Mouse (Mus musculus): ENCODE measurements around the gene Prickle4. TPM values are rescaled to one million over a fixed set of nuclear protein-coding genes. Genes with fewer than 3 reads are reported as not detected.
"Not testable (repeated sequence)": the region's sequence is repeated elsewhere in the genome, so short reads cannot be mapped to it uniquely, and the experiment has no call there.

The Prickle4 gene
- polyA plus RNA-seq, 1 experiment from 2014 or later: not detected

GRCm38 (mm10) chr17:47658741-47659243, 35.7 kb downstream of the Prickle4 start:
- Histone ChIP-seq H3K9me3 (replicated peaks) (no peaks in the 10 kb centered on the region), H3K4me2 (no peak overlapping the region), H3K4me1 (replicated peaks) (0 out of 2 replicates have a peak, but pooled peaks cover 6% of the 10 kb centered on the region), H3K4me3 (replicated peaks) (no peak overlapping the region), H3K9ac (no peak overlapping the region), H3K27ac (no peak overlapping the region), H3K27me3 (no peaks in the 10 kb centered on the region), H3K36me3 (peaks cover 8% of the 10 kb centered on the region)
- WGBS (ENCODE audit: insufficient replicate concordance): 47% methylated on average over 3 of the region's 3 CpGs
- DNase-seq (no peak), ATAC-seq (ENCODE audit: low read depth) (no peak)

GRCm38 (mm10) chr17:47657901-47658300, 36.6 kb downstream of the Prickle4 start:
- no peaks in the 10 kb centered on the region for H3K27me3 ChIP-seq
- 0 out of 2 replicates have a peak, but pooled peaks cover 6% of the 10 kb centered on the region for H3K4me1 ChIP-seq (replicated peaks)
- no peak overlapping the region for H3K9ac ChIP-seq
- DNase-seq (no peak), ATAC-seq (ENCODE audit: low read depth) (no peak)
- no peak overlapping the region for H3K27ac ChIP-seq
- H3K4me2 ChIP-seq: no peak overlapping the region
- 74% methylated on average over 4 of the region's 4 CpGs for WGBS (ENCODE audit: insufficient replicate concordance)
- H3K36me3 ChIP-seq: peaks cover 12% of the 10 kb centered on the region
- no peaks in the 10 kb centered on the region for H3K9me3 ChIP-seq (replicated peaks)
- no peak overlapping the region for H3K4me3 ChIP-seq (replicated peaks)

- Histone ChIP-seq H3K9ac (no peak overlapping the region), H3K4me3 (replicated peaks) (no peak overlapping the region), H3K4me1 (replicated peaks) (0 out of 2 replicates have a peak, but pooled peaks cover 6% of the 10 kb centered on the region), H3K27ac (no peak overlapping the region), H3K27me3 (no peaks in the 10 kb centered on the region), H3K36me3 (peaks cover 18% of the 10 kb centered on the region), H3K9me3 (replicated peaks) (no peaks in the 10 kb centered on the region), H3K4me2 (no peak overlapping the region)
- WGBS (ENCODE audit: insufficient replicate concordance): 70% methylated on average over 5 of the region's 5 CpGs
- no peak for DNase-seq
- ATAC-seq (ENCODE audit: low read depth): no peak
These were observed 38.8 kb downstream of the Prickle4 start for GRCm38 (mm10) chr17:47655697-47656096.

GRCm38 (mm10) chr17:47654346-47654745, 40.2 kb downstream of the Prickle4 start:
- H3K9ac ChIP-seq; H3K9me3 ChIP-seq (replicated peaks); H3K4me3 ChIP-seq (replicated peaks); H3K27me3 ChIP-seq; ATAC-seq (ENCODE audit: low read depth); H3K4me2 ChIP-seq; H3K4me1 ChIP-seq (replicated peaks); DNase-seq; H3K27ac ChIP-seq: not testable (repeated sequence)
- H3K36me3 ChIP-seq: peaks cover 22% of the 10 kb centered on the region
- WGBS (ENCODE audit: insufficient replicate concordance): 87% methylated on average over 8 of the region's 8 CpGs

GRCm38 (mm10) chr17:47651953-47652352, 42.6 kb downstream of the Prickle4 start:
- Histone ChIP-seq H3K4me2 (no peak overlapping the region), H3K4me3 (replicated peaks) (no peak overlapping the region), H3K36me3 (peaks cover 22% of the 10 kb centered on the region), H3K27ac (no peak overlapping the region), H3K27me3 (no peaks in the 10 kb centered on the region), H3K9me3 (replicated peaks) (no peaks in the 10 kb centered on the region), H3K9ac (no peak overlapping the region), H3K4me1 (replicated peaks) (peaks cover 7% of the 10 kb centered on the region)
- no peak for ATAC-seq (ENCODE audit: low read depth)
- 75% methylated on average over 2 of the region's 2 CpGs for WGBS (ENCODE audit: insufficient replicate concordance)
- no peak for DNase-seq

GRCm38 (mm10) chr17:47648966-47649365, 45.6 kb downstream of the Prickle4 start:
- no peaks in the 10 kb centered on the region for H3K9me3 ChIP-seq (replicated peaks)
- H3K4me1 ChIP-seq (replicated peaks): peaks cover 20% of the 10 kb centered on the region
- no peak overlapping the region for H3K27ac ChIP-seq
- H3K4me2 ChIP-seq: no peak overlapping the region
- no peaks in the 10 kb centered on the region for H3K27me3 ChIP-seq
- no peak overlapping the region; the same call in 1 of the 2 replicates for H3K9ac ChIP-seq
- ATAC-seq (ENCODE audit: low read depth) (no peak), DNase-seq (no peak)
- peaks cover 20% of the 10 kb centered on the region; the same call in 1 of the 2 replicates for H3K36me3 ChIP-seq
- H3K4me3 ChIP-seq (replicated peaks): no peak overlapping the region
- WGBS (ENCODE audit: insufficient replicate concordance): 59% methylated on average over 4 of the region's 4 CpGs

- H3K9ac ChIP-seq: no peak overlapping the region
- DNase-seq (peak; percentile 53), ATAC-seq (ENCODE audit: low read depth) (0 out of 2 replicates have a peak, but pooled peaks have one; percentile 12)
- no peak overlapping the region for H3K4me3 ChIP-seq (replicated peaks)
- WGBS (ENCODE audit: insufficient replicate concordance): 60% methylated on average over 1 of the region's 1 CpGs
- peaks cover 22% of the 10 kb centered on the region for H3K4me1 ChIP-seq (replicated peaks)
- H3K27ac ChIP-seq: no peak overlapping the region
- H3K36me3 ChIP-seq: peaks cover 10% of the 10 kb centered on the region; the same call in 1 of the 2 replicates
- no peaks in the 10 kb centered on the region for H3K9me3 ChIP-seq (replicated peaks)
- no peaks in the 10 kb centered on the region for H3K27me3 ChIP-seq
- H3K4me2 ChIP-seq: no peak overlapping the region
These were observed 47.9 kb downstream of the Prickle4 start for GRCm38 (mm10) chr17:47646683-47647082.

GRCm38 (mm10) chr17:47642992-47643391, 51.5 kb downstream of the Prickle4 start:
- no peak for DNase-seq
- Histone ChIP-seq H3K9ac (no peak overlapping the region), H3K27me3 (no peaks in the 10 kb centered on the region)

More at GRCm38 (mm10) chr17:47642992-47643391, 51.5 kb downstream of the Prickle4 start:
- ATAC-seq (ENCODE audit: low read depth): no peak
- Histone ChIP-seq H3K4me1 (replicated peaks) (peaks cover 20% of the 10 kb centered on the region), H3K4me3 (replicated peaks) (no peak overlapping the region), H3K27ac (no peak overlapping the region), H3K9me3 (replicated peaks) (no peaks in the 10 kb centered on the region), H3K4me2 (no peak overlapping the region), H3K36me3 (no peaks in the 10 kb centered on the region)
- 86% methylated on average over 2 of the region's 2 CpGs for WGBS (ENCODE audit: insufficient replicate concordance)

Other genes starting within 250 kb of the Prickle4 start
- gene Taf8, start 192.4 kb downstream of the Prickle4 start, polyA plus RNA-seq (2015; fragmentation: Nextera tagmentation; extraction: Ambion mirVana): 14.4 and 14.5 TPM in 2 replicates
- gene Ccnd3, start 189.7 kb downstream of the Prickle4 start, polyA plus RNA-seq (2015; fragmentation: Nextera tagmentation; extraction: Ambion mirVana): 387 and 400 TPM in 2 replicates
- gene Bysl, start 83.2 kb downstream of the Prickle4 start, polyA plus RNA-seq (2015; fragmentation: Nextera tagmentation; extraction: Ambion mirVana): 28.0 and 28.4 TPM in 2 replicates
- gene Med20, start 83.2 kb downstream of the Prickle4 start, polyA plus RNA-seq (2015; fragmentation: Nextera tagmentation; extraction: Ambion mirVana): 26.0 and 26.1 TPM in 2 replicates
- 1.8 TPM in 2 replicates for gene Gm20517, start 83.1 kb downstream of the Prickle4 start, polyA plus RNA-seq (2015; fragmentation: Nextera tagmentation; extraction: Ambion mirVana)
- gene Usp49, start 64.0 kb downstream of the Prickle4 start, polyA plus RNA-seq (2015; fragmentation: Nextera tagmentation; extraction: Ambion mirVana): 3.3 and 4.1 TPM in 2 replicates
- gene Tomm6, start 6.3 kb downstream of the Prickle4 start, polyA plus RNA-seq (2015; fragmentation: Nextera tagmentation; extraction: Ambion mirVana): 288 and 289 TPM in 2 replicates
- 0.96 and 1.4 TPM in 2 replicates for gene Frs3, start 5.7 kb downstream of the Prickle4 start, polyA plus RNA-seq (2015; fragmentation: Nextera tagmentation; extraction: Ambion mirVana)
- gene Gm21981, start 281 bp downstream of the Prickle4 start, polyA plus RNA-seq (2015; fragmentation: Nextera tagmentation; extraction: Ambion mirVana): 0.06 and 0.07 TPM in 2 replicates
- gene Pgc, start 32.1 kb upstream of the Prickle4 start, polyA plus RNA-seq (2015; fragmentation: Nextera tagmentation; extraction: Ambion mirVana): 0.08 TPM in 1 of 2 replicates, not detected in the other
- gene Tfeb, start 42.3 kb upstream of the Prickle4 start, polyA plus RNA-seq (2015; fragmentation: Nextera tagmentation; extraction: Ambion mirVana): 4.4 and 4.6 TPM in 2 replicates
- gene Mdfi, start 140.0 kb upstream of the Prickle4 start, polyA plus RNA-seq (2015; fragmentation: Nextera tagmentation; extraction: Ambion mirVana): 0.93 and 1.1 TPM in 2 replicates
- 3.8 and 3.9 TPM in 2 replicates for gene Foxp4, start 229.9 kb upstream of the Prickle4 start, polyA plus RNA-seq (2015; fragmentation: Nextera tagmentation; extraction: Ambion mirVana)

All from liver, embryonic 13.5 days (tissue).